Mouse (Mus musculus) bone marrow macrophage, adult 2 months (primary cell): Measurements from ENCODE around the gene Tmub1. TPM values are rescaled to one million over a fixed set of nuclear protein-coding genes. Genes with fewer than 3 reads are reported as not detected.
A peak's percentile ranks its signal among the peaks of the same experiment; 100 is the strongest.

ENCODE experiments used
- H3K27ac ChIP-seq: 2 replicates; pipeline ENCODE4 v1.5.1; 2012; ENCODE audit warnings: low read depth, low read length; ENCODE audit not compliant: insufficient read depth
- H3K4me1 ChIP-seq: 2 replicates; pipeline ENCODE4 v1.6.1; 2012; ENCODE audit warnings: low read length; ENCODE audit not compliant: control insufficient read depth, insufficient read depth
- H3K4me3 ChIP-seq: 2 replicates; pipeline ENCODE4 v1.5.1; 2012; ENCODE audit warnings: mild to moderate bottlenecking, low read length, moderate library complexity; ENCODE audit not compliant: insufficient read depth
- CTCF ChIP-seq: IDR thresholded peaks from 2 replicates; pipeline ENCODE4 v1.5.1; 2012; ENCODE audit warnings: low read depth, mild to moderate bottlenecking, low read length, moderate library complexity
- POLR2A ChIP-seq: IDR thresholded peaks from 2 replicates; pipeline ENCODE4 v1.6.1; 2012; ENCODE audit warnings: mild to moderate bottlenecking, low read depth, low read length, borderline replicate concordance
- polyA plus RNA-seq: library from polyadenylated mRNA; stranded (reverse); fragments of >200 nt; gene quantifications from 2 replicates; pipeline ENCODE4 v1.2.4, GENCODE M21; 2012; ENCODE audit not compliant: missing spikeins, insufficient read depth, insufficient read length

The Tmub1 gene
- polyA plus RNA-seq, 1 experiment: 7.9 TPM

DNA sequence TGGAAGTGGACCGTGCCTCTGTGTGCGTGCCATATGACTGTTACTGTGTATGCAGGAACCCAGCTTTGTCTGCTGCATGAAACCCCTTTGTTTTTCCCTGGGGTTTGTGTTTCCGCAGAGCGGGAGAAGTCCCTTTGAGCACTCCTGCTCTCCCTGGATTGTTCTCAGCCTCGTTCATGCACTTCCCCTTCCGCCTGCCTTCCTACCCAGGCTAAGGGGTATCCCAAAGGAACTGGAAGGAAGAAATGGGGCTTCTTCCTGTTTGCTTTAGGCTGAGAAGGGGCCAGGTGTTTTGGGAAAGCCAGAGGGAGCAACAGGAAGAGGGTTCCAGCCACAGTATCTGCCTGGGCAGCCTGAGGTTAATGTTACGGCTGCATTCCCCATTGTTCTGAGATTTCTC, 8.0 kb upstream of the Tmub1 start:
- H3K27ac ChIP-seq: no peak overlapping the region
- peaks cover 30% of the 10 kb centered on the region for H3K4me1 ChIP-seq
- TF ChIP-seq POLR2A (no peak), CTCF (no peak)
- H3K4me3 ChIP-seq: no peak overlapping the region

- Histone ChIP-seq H3K4me1 (peaks cover 30% of the 10 kb centered on the region), H3K4me3 (no peak overlapping the region), H3K27ac (no peak overlapping the region)
- no peak for TF ChIP-seq POLR2A
These were observed 7.4 kb upstream of the Tmub1 start for GRCm38 (mm10) chr5:24455076-24455475.

DNA sequence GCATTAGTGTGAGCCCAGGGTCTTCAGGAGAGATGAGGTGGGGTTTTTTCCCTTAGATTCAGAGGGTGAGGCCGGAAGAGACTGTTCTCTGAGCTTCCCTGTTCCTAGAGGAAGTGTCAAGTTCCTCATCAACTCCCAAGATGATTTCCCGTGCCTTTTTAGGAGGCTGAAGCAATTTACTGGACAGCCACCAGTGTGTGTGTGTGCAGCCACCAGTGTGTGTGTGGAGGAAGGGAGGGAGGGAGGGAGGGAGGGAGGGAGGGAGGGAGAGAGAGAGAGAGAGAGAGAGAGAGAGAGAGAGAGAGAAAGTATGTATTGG, 6.3 kb upstream of the Tmub1 start:
- peak overlapping the region; percentile 98 for H3K4me3 ChIP-seq
- peaks cover 30% of the 10 kb centered on the region for H3K4me1 ChIP-seq

GRCm38 (mm10) chr5:24453283-24453984, 5.8 kb upstream of the Tmub1 start:
- TF ChIP-seq CTCF (no peak), POLR2A (no peak)
- Histone ChIP-seq H3K27ac (peak overlapping the region; percentile 81), H3K4me1 (peaks cover 30% of the 10 kb centered on the region)

More for the DNA sequence above, 6.3 kb upstream of the Tmub1 start:
- H3K27ac ChIP-seq: peak overlapping the region; percentile 81
- TF ChIP-seq CTCF: no peak

GRCm38 (mm10) chr5:24452691-24453233, 5.1 kb upstream of the Tmub1 start:
- peaks cover 32% of the 10 kb centered on the region for H3K4me1 ChIP-seq
- peak overlapping the region; percentile 98 for H3K4me3 ChIP-seq
- TF ChIP-seq POLR2A (no peak), CTCF (no peak)
- H3K27ac ChIP-seq: peak overlapping the region; percentile 81

More at GRCm38 (mm10) chr5:24453283-24453984, 5.8 kb upstream of the Tmub1 start:
- peak overlapping the region; percentile 98 for H3K4me3 ChIP-seq

DNA sequence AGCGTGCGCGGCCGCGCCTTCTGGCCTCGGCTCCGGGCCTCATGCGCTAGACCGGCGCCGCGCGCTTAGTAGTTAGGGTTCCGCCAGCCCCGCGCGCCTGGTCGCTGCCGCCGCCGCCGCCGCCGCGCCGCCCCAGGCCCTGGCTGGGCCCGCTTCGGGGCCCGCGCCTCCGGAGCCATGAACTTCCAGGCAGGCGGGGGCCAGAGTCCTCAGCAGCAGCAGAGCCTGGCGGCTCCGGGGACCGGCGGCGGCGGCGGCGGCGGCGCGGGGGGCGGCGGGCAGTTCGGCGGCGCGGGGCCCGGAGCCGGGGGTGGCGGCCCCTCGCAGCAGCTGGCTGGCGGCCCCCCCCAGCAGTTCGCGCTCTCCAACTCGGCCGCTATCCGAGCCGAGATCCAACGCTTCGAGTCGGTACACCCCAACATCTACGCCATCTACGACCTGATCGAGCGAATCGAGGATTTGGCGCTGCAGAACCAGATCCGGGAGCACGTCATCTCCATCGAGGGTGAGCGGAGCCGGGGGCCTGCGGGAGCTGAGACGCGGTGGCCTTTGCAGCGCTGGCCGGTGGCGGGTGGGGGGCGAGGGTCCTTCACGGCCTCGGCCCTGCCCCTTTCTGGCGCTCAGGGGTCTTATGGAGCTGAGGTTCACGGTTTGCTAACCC, 4.5 kb upstream of the Tmub1 start, which contains the start of gene Agap3:
Gene Agap3, plus strand, starts transcription at position 148 of the 661 bp plus-strand sequence.
- TF ChIP-seq POLR2A: no peak
- no peak for TF ChIP-seq CTCF
- H3K27ac ChIP-seq: peak within 1 kb of the TSS; percentile 81
- H3K4me1 ChIP-seq: peaks cover 32% of the 10 kb centered on the region
- peak within 1 kb of the TSS; percentile 98 for H3K4me3 ChIP-seq

GRCm38 (mm10) chr5:24451264-24452029, 3.8 kb upstream of the Tmub1 start:
- no peak for TF ChIP-seq CTCF
- TF ChIP-seq POLR2A: peak; percentile 50
- Histone ChIP-seq H3K4me1 (peaks cover 31% of the 10 kb centered on the region), H3K27ac (peak overlapping the region; percentile 77), H3K4me3 (peak overlapping the region; percentile 98)

- TF ChIP-seq POLR2A (no peak), CTCF (no peak)
- Histone ChIP-seq H3K4me3 (no peak overlapping the region), H3K27ac (no peak overlapping the region), H3K4me1 (peaks cover 16% of the 10 kb centered on the region)
These were observed 1.0 kb downstream of the Tmub1 start for GRCm38 (mm10) chr5:24446630-24447029.

DNA sequence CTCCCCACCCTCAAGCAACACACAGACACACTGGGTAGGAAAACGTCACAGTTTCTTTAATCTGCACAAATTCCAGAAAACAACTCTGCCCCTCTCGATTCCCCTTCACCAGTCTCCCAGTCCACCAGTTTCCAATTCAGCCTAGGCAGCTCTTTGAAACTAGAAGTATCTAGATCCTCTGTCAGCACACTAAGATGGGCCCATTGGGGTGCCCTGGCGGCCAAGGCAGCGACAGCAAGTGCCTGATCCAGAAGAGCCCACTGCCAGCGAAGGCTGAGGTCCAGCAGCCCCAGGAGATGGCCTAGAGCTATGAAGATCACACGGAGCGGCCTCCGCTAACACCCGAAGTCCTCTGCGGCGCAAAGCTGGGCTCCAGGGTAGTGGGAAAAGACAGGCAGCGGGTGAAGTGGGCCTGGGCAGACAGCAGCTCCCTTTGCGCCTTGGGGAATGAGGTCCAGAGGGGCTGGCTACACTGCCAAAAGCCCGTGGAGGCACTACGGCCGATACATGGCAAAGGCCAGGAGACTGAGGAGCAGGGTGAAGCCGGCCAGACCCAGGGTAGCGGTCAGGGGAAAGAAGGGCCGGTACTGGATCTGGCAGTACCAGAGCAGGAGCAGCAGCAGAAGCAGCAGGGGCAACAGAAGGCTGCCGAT, 2.1 kb downstream of the Tmub1 start:
- Histone ChIP-seq H3K27ac (peak overlapping the region; percentile 9; the same call in 1 of the 2 replicates), H3K4me3 (peak overlapping the region; percentile 63), H3K4me1 (peaks cover 12% of the 10 kb centered on the region)
- TF ChIP-seq POLR2A (no peak), CTCF (no peak)
